Mouse (Mus musculus): ENCODE results near the gene Trnp1.
"Not testable (repeated sequence)": the region's sequence is repeated elsewhere in the genome, so short reads cannot be mapped to it uniquely, and the experiment has no call there.

Trnp1 gene

DNA sequence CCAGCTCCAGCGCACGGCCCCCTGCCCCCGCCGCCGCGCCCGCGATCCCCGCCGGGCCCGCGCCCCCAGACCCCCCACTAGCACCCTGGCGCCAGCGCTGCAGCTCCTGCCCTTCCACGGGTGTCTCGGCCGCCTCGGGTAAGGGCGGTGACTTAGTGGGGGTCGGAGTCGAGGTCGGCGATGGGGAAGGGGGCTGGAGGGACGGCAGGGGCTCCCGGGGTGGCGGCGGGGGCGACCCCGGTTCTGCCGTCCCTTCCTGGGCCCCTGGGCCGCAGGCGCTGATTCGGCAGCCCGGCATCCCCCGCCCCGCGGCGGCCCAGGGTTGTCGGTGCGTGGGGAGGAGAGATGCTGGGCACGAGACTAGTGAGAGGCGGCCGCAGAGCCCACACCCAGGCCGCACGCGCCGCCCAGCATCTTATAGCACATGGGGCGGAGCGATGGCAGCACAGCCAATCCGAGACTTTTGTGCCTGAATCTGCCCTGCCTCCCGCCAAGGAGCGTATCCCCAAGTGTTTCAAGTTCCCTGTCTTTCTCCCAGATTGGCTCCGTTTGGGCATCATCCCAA lies at the start of gene Trnp1:
Gene Trnp1 (minus strand): TSS at position 391 of the 565 bp plus-strand sequence.
- peak; percentile 60 for DNase-seq

DNA sequence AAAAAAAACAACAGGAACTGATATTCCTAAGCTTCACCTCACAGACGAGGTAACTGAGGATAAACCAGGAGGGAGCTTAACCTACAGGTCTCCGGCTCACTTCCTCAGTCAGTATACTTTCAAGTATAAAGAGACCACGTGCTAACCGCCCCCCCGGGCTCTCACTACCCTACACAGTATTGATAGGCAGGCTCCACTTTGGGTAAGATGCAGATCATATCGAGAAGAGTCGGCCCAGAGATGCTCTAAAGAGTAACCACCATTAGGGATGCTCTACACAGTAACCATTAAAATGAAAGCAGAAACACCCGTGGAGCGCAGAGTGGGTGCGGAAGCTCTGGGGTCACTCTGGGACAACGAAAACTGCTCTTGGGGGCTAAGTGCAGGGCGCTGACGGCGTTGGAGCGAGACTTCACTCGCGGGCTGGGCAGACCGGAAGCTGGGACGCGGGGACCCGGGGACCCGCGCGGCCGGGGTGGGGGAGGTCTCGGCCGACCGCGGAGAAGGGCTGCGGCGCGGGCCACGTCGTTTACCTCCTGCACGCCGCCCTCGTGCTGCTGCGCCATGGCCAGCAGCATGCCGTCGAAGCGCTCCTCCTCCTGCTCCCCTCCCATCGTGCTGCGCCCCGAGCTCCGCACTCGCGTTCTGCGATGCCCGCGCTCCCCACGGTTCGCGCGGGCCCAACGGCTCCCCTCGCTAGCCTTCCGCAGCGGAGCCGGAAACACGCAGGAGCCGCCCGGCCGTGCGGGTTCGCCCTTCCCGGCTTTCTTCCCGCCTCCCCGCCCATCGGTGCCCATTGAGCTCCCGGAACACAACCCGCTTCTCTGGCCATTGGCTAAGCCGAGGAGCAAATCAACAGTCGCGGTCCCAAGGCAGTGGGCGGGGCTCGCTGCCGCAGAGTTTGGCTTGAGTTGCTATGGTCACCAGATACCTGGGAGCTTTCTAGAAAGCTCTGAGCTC lies 47.2 kb upstream of the Trnp1 start, which contains the start of gene Nudc:
Gene Nudc (minus strand): TSS at position 725 of the 960 bp plus-strand sequence.
- DNase-seq = peak; percentile 95

DNA sequence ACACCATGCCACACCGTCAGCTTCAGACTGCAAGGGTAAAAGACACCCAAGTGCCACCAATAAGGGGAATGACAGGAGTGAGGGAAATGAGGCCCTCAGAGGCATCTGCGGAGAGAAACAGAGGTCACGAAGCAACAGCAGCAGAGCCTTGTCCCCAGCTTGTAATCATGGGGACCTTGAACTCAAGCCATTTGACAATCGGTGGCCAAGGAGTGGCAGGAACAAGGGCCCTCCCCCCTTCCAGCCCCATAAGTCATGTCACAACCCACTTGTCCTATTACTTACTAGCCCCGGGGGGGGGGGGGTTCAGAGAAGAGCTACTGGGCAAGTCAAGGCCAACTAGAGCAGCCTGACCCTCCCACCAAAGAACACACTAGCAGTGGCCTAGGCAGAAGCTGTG lies 38.3 kb upstream of the Trnp1 start:
- DNase-seq = no peak

DNA sequence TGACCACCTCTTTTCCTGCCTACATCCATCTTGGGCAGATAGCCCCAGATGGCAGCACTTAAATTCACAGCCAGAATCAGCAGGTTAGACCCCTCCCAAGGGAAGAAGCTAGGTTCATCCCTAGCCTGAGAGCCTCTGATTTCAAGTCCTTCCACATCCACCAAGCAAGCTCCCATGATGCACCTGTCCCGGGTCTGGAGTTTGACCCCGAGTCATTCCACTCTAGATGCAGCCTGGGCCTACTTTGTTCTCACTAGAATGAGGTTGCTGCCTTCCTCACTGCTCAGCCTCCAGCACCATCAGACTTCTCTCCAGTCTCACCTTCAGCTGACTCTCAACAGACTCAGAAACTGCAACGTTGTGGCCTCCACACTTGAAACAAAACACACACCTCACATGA lies 37.7 kb upstream of the Trnp1 start:
- no peak for DNase-seq

DNA sequence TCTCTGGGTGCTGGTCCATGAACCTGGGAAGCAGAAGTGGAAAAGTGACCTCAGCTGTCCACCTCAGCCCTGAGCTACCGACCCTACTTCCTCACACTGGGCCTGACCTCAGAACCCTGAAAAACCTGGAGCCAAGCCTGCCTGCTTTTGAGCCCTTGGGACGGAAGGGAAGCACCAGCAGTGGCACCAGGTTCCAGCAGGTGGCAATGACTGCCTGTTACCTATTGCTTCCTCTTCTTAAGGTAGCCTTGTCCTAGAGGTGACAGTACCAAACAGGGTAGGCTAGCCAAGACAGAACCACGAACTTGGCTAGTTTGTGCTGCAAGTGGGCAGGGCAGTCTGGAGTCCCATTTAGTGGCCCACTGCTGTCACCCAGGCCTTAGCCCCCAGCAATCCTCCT lies 34.4 kb upstream of the Trnp1 start:
- no peak for DNase-seq

DNA sequence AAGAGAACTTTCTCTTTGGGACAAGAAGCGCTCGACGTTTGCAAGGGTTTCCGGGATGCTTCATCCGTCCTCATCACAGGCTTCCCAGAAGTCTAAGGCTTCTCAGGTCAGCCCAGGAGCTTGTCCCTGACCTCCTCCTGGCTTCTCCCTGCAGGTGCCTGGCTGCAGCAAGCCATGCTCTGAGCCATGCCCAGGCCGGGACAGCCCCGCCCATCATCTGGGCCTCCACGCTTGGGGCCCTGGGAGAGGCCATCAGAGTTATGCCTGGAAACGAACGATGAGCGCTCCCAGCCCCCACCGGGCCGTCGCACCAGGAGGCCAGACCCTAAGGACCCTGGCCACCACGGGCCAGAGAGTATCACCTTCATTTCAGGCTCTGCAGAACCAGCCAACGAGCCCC lies 29.4 kb upstream of the Trnp1 start:
- no peak for DNase-seq

DNA sequence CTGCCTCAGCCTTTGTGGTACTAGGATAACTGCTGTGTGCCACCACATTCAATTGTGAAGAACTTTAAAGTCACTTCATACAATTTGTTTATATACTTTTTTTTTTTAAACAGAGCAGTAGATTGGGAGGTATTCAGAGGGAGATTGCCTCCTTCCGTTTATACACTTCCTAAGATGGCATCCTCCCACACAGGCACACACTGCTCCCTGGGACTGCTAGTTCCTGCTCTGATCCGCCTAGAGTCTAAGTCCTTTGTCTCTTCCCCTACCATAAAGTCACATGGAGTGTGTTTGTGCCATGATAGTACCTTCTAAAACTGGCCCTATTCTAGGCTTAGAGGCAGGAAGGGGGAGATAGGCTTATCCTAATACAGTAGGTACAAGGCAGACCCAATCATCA lies 23.2 kb upstream of the Trnp1 start:
- no peak for DNase-seq

DNA sequence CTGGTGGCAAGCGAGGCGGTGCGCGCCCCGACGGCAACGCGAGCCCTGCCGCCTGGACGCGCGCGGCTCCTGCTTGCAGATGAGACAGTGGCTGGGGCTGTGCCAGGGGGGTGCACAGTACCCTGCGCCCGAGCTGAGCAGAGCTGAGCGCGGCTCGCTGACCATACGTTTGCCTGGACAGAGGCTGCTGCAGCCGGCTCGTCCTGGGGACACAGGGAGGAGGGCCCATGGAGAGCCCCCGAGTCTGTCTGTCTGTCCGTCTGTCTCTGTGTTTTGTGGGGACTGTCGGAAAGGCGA lies 21.0 kb upstream of the Trnp1 start:
- DNase-seq = no peak

DNA sequence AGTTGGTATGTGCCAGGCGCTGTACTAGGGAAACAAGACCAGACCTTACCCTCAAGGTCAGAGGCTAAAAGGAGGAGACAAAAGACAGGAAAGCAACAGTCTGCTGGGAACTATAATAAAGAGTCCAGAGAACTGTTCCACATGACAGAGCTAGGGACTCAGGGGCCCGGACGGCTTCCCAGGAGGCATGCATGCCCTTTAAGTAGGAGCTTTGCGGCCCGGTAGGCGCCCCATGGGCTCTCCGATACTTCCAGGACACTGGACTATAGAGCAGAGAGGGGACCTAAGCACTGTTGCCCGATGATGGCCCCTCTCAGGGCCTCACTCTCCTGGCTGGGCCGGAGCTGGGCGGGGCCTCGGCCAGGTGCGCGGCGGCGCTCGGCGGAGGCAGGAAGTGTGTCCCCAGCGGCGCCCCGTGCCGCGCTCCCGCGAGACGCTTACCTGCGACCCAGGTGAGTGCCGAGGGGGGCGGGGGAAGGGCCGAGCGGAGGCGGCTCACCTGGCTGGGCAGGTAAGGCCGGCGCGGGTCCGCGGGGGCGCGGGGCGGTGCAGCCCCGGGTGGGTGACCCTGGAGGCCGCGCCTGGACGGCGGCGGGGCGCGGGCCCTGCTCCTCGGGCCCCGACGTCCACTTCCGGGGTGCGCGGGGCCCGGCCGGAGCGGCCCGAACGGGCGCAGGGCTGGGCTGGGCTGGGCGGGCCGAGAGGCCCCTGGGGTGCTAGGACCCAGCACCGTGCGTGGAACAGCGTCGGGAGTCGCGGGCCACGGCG lies 20.4 kb upstream of the Trnp1 start, which contains the start of gene Kdf1:
Gene Kdf1 (plus strand): TSS at position 363 of the 768 bp plus-strand sequence.
- peak; percentile 67 for DNase-seq

DNA sequence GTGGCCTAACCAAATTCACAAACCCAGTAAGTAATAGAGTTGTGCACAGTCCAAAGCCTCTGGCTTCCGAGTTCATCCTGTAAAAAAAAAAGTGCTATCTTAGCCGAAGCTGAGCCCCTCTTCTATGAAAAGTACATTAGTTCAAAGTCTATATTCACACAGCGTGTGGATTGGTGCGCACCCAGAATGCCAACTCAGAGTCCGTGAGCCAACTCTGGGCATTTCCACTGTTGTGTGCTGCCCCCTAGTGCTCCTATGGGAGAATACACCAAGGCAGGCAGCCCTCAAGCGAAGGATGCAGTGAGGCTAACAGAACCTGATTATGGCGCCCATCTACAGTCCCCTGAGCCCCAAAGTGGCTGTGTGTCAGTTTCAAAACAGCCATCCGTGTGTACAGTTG lies 14.6 kb upstream of the Trnp1 start:
- DNase-seq = peak; percentile 80

DNA sequence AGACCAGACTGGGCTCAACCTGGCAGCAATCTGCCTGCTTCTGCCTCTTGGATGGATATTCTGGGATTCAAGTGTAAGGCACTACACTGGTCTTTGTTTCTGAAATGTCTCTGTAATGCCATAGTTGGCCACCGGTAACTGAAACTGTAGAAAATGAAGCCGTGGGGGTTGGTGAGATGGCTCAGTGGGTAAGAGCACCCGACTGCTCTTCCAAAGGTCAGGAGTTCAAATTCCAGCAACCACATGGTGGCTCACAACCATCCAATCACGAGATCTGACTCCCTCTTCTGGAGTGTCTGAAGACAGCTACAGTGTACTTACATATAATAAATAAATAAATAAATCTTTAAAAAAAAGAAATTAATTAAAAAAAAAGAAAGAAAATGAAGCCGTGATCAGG lies 14.2 kb upstream of the Trnp1 start:
- DNase-seq = not testable (repeated sequence)

DNA sequence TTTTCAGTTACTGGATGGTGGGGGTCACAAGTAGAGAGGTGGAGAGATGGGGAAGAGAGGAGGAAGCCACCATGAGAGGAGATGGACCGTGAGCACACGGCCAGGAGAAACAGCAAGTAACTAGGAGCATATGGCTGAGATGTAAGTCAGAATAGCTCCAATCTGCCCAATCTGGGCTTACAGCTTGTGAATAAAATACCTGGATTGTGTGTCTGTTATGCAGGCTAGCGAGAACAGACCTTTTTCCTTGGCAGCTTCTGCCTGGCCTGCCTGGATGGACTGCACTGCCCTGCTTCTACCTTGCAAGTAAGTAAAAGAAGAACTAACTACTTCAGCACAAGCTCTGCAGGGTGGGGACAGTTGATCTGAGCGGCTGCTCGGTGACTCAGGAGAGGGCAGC lies 12.7 kb upstream of the Trnp1 start:
- no peak for DNase-seq

DNA sequence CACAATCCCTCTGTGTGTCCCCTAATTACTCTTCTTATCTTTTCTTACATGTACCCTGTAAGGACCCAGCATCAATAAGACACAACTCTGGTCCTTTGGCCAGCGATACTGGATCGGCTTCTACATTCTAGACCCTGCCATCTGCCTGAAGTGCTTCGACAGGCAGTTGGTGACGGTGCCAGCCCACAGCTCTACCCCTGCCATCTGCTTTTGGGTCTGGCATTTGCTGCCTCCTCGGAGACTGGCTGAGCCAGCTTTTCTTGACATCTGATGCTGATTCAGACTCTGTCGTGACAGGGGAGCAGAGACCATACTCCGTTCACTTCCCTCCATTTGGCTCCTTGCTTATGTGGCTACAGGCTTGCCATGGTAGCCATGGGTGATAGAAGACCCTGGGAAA lies 10.6 kb upstream of the Trnp1 start:
- DNase-seq = no peak

DNA sequence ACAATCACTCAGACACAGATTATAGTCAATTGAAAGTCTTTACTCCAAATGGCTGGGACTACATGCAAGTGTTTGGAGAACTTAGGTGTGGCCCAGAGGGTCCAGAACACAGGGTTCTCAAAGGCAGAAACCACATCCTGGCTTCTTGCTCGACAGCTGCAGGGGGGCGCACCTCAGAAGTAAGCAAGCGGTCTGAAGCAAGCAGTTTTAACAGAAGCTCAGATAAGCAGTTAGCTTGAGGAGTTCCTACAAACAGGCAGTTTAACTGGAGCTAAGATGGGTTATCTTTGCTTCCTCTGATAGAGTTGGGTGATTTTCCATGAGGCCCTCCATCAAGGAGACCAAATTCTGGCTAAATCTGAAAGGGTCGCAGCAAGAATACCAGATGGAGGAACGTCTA lies 8.2 kb upstream of the Trnp1 start:
- DNase-seq = no peak

DNA sequence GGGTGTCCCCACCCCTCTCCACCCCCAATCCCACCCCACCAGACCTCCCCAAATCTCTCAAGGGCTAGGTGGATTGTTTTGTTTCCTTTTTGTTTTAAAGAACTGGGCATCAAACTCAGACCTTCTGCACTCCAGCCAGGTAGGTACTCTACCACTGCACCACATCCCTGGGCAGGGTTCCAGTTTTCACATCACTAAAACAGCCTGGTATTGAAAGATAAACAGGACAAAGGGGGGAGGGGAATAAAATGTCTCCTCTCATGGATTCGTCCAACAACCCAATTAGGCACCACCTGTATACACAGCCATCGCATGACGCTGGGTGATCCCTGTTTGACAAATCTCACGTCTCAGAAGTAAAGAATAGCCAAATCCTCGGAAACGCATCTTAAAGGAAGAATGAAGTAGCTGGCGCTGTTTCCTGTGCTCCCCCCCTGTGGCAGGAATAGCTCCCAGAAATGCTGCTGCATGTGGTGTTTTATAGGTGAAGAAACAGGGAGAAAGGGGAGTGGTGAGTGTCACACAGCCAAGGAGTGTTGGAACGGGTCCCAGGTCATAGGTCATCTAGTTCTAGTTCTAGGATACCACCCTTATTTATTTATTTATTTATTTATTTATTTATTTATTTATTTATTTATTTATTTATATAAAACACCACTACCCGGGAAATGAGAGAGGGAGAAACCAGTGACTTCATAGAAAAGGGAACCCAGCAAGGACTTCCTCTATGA lies 6.6 kb upstream of the Trnp1 start:
- no peak for DNase-seq

DNA sequence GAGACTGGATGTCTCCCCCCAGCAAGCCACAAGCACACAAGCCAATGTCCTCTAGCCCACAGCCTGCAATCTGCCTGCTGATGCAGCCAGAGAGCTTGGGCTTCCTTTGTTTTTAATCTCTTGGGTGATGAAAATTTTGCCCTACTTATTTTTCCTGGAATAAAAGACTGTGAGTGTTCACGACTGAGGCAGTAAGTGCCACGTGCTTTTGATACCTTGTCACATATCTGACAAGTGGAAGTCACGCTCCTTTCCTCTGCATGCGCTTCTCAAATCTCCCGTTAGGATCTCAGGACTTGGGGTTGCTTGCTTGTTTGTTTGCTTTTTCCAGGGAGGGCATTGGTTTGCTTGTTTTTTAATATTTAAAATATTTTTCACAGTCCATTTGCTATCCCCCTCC lies 6.0 kb upstream of the Trnp1 start:
- DNase-seq = no peak

DNA sequence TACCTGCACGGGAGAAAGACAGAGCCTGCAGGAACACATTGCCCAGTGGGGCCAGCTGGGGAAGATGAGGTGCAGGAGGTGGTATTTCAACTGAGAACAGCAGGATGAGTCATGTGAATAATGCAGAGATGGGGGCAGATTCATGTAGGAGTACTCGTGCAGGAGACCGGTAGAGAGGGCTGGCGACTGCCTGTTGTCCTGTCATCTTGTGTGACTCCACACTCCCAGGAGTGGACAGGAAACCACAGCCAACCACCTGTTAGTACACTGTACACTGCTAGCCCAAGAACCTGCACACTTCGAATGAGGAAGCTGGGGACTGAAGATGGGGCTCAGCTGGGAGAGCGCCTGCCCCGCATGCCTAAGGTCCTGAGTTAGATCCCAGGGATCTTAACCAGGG lies 3.2 kb upstream of the Trnp1 start:
- no peak for DNase-seq

DNA sequence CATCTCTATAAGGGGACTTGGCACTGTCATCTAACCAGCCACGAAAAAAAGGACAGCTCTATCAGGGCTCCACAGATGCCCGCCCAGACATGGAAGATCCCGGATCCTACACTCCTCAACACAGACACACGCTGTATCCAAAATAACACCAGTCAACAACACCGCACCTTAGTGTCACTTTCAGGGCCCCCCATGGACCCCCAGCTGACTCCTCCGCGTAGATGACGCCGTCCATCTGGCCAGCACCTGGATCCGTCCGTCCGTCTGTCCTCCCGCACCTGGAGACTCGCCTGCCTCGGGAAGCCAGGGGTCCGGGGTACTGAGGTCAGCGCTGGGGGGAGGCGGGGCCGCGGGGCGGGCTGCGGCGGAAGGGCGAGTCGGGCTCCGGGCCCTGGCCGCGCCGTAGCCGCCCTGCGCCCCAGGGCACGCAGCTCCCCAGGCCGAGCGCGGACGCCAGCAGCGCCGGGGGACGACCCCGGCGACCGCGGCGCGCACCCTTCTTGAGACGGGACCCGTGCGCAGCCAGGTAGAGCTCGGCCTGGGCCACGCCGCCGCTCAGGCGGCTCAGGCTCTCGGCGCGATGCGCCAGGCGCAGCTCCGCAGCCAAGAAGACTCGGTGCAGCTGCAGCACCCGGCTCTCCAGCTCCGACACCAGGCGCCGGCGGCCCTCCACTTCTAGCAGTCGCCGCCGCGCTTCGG lies 740 bp downstream of the Trnp1 start:
- no peak for DNase-seq

DNA sequence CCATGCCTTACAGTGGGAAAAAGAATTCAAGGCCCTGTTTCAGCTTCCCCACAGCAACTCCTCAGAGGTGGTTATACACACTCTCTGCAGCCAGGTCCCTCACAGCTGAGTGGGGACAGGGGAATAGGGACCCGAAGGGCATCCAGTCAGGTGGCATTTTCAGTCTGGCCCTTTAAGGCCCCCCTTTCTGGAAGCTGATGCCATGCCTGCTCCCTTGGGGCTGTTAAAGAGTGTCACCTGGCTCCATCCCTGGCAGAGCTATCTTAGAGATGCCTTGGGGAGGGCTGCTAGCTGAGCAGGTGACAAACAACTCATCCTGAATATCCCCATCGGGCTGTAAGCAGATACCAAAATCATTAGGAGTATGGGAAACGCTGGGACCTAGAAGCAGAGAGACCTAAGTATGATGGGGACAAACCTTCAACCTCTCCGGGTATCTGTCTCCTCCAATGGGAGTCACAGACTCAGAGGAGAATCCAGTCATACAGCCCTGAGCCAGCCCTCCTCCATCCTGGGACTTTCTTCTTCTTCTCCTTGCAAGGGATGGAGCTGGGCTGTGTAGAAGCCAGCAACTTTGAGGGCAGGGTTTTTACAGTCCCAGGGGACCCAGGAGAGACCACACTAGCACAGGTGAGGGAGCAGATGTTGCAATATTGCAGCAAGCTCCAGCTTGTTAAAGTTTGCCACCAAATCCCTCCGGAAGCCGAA lies 1.5 kb downstream of the Trnp1 start:
- DNase-seq = no peak

DNA sequence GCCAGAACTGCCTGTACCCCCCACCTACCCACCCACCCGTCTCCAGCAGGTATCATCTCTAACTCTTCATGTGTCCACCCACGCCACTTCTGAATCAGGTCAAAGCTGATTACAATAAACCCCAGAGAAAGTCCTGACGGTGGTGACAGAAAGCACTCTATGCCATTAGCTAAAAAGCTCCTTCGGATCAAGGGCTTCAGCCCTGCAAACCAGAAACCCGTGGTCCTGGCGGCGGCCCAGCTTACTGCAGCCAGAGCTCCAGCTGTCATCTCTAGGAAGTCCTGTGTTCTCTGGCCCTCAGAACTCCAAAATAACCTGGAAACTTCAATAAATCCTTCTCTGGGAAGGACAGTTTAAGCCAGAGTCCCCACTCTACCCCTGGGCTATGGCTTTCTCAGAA lies 2.6 kb downstream of the Trnp1 start:
- peak; percentile 28 for DNase-seq

DNA sequence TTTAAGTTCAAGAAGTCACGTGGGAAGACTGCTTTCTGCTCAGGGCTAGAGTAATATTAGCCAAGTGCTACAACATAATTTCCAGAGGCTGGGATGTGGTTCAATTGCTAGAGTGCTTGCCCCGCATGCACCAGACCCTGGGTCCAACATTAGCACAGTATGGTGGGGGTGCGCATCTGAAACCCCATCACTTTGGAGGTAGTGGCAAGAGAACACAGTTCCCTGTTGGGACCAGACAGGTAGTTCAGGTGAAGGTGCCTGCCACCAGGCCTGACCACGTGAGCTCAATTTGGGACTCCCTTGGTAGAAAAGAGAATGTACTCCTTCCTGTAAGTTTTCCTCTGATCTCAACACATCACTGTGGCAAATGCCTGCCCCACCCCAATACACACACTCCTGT lies 3.5 kb downstream of the Trnp1 start:
- DNase-seq = no peak

DNA sequence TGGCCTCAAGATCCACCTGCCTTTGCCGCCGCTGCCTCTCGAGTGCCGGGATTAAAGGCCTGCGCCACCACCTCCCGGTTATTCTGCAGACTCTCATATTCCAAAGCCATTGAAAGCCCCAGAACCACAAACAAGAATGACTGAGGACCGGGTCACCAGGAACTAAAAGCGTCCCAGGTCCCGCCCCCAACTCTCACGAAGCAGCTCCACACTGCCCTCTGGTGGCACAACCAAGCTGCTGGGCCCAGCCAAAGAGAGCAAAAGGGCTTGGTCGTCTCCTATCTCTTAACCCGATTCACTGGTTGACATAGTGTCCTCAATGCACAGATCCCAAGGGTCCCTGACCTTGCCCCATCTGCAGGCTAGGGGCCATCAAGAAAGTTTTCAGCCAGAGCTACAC lies 3.9 kb downstream of the Trnp1 start:
- DNase-seq = peak; percentile 96
